Mouse (Mus musculus): Measurements from ENCODE around the gene Trio. TPM values are rescaled to one million over a fixed set of nuclear protein-coding genes. Genes with fewer than 3 reads are reported as not detected.
"Not testable (repeated sequence)": the region's sequence is repeated elsewhere in the genome, so short reads cannot be mapped to it uniquely, and the experiment has no call there.

Trio gene
- polyA plus RNA-seq, 1 experiment from 2014 or later = 48.5 TPM

DNA sequence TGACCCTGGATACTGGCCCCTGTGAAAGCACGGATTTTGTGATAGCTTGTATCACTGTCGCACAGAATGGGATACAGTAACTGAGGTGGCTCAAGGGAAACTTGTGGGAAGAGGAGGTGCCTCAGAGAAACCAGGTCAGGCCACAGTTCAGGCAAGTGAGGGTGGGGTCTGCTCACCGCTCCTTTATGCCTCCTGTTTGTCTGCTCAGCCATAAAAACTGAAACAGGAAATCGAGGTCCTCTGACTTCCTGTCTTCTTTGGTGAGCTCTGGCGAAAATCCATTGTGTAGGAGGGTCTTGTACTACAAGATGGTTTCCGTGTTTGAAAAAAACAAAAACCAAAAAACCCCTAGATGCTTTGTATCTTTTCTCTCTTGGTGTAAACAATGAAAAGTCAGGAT lies 301.4 kb downstream of the Trio start:
- 86% methylated on average over 6 of the region's 6 CpGs for WGBS

DNA sequence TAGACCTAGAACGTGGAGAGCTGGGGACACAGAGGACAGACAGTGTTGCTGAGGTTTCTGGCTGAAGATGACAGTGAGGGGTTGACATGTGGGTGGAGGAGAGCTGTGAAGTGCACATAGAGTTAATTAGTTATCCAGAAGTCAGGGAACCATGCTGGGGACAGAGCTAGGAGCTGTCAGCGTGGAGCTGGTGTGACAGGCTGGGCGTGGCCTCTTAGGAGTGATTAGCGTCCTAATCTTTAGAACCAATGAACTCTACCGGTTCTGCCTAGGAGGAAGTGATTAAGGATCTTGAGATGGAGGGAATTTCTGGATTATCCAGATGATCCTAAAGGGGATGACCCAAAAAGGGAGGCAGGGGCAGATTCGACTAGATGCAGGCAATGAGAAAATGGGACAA lies 301.9 kb downstream of the Trio start:
- Histone ChIP-seq H3K4me3 (no peak overlapping the region), H3K9ac (no peak overlapping the region), H3K4me2 (replicated peaks) (no peak overlapping the region), H3K36me3 (no peaks in the 10 kb centered on the region), H3K4me1 (0 out of 2 replicates have a peak, but pooled peaks cover 3% of the 10 kb centered on the region), H3K27me3 (no peaks in the 10 kb centered on the region; the same call in 1 of the 2 replicates), H3K27ac (no peak overlapping the region), H3K9me3 (replicated peaks) (no peaks in the 10 kb centered on the region; the same call in 1 of the 2 replicates)
- no peak for ATAC-seq (ENCODE audit: low FRiP score)
- 61% methylated on average over 6 of the region's 6 CpGs for WGBS

More for the DNA sequence above, 301.4 kb downstream of the Trio start:
- no peak for ATAC-seq (ENCODE audit: low FRiP score)
- Histone ChIP-seq H3K4me1 (0 out of 2 replicates have a peak, but pooled peaks cover 3% of the 10 kb centered on the region), H3K36me3 (no peaks in the 10 kb centered on the region), H3K27me3 (no peaks in the 10 kb centered on the region; the same call in 1 of the 2 replicates), H3K9ac (no peak overlapping the region), H3K27ac (no peak overlapping the region), H3K4me2 (replicated peaks) (no peak overlapping the region), H3K4me3 (no peak overlapping the region), H3K9me3 (replicated peaks) (no peaks in the 10 kb centered on the region; the same call in 1 of the 2 replicates)

- H3K9ac ChIP-seq; H3K4me3 ChIP-seq; H3K9me3 ChIP-seq (replicated peaks); ATAC-seq (ENCODE audit: low FRiP score); H3K4me2 ChIP-seq (replicated peaks); H3K27me3 ChIP-seq; H3K36me3 ChIP-seq; H3K27ac ChIP-seq; H3K4me1 ChIP-seq: not testable (repeated sequence)
- WGBS = 92% methylated on average over 8 of the region's 8 CpGs
Measured at GRCm38 (mm10) chr15:27720297-27720696, 305.4 kb downstream of the Trio start.

GRCm38 (mm10) chr15:27718668-27719067 lies 307.0 kb downstream of the Trio start:
- Histone ChIP-seq H3K36me3 (no peaks in the 10 kb centered on the region), H3K4me3 (no peak overlapping the region), H3K4me2 (replicated peaks) (no peak overlapping the region), H3K27ac (no peak overlapping the region), H3K9ac (no peak overlapping the region), H3K9me3 (replicated peaks) (no peaks in the 10 kb centered on the region; the same call in 1 of the 2 replicates), H3K4me1 (0 out of 2 replicates have a peak, but pooled peaks cover 5% of the 10 kb centered on the region), H3K27me3 (no peaks in the 10 kb centered on the region)
- 79% methylated on average over 7 of the region's 7 CpGs for WGBS
- no peak for ATAC-seq (ENCODE audit: low FRiP score)

GRCm38 (mm10) chr15:27715331-27715730 lies 310.3 kb downstream of the Trio start:
- Histone ChIP-seq H3K27me3 (no peaks in the 10 kb centered on the region), H3K9me3 (replicated peaks) (no peaks in the 10 kb centered on the region), H3K27ac (no peak overlapping the region), H3K4me3 (no peak overlapping the region), H3K36me3 (no peaks in the 10 kb centered on the region), H3K4me2 (replicated peaks) (no peak overlapping the region), H3K9ac (no peak overlapping the region), H3K4me1 (0 out of 2 replicates have a peak, but pooled peaks cover 5% of the 10 kb centered on the region)
- ATAC-seq (ENCODE audit: low FRiP score) = no peak
- WGBS = 30% methylated on average over 3 of the region's 3 CpGs

GRCm38 (mm10) chr15:27710698-27711097 lies 314.9 kb downstream of the Trio start:
- H3K9ac ChIP-seq = no peak overlapping the region
- no peaks in the 10 kb centered on the region for H3K4me1 ChIP-seq
- no peaks in the 10 kb centered on the region for H3K36me3 ChIP-seq
- 86% methylated on average over 9 of the region's 9 CpGs for WGBS
- no peak overlapping the region for H3K4me2 ChIP-seq (replicated peaks)
- no peak overlapping the region for H3K4me3 ChIP-seq
- ATAC-seq (ENCODE audit: low FRiP score) = no peak
- H3K27ac ChIP-seq = no peak overlapping the region
- no peaks in the 10 kb centered on the region for H3K9me3 ChIP-seq (replicated peaks)
- no peaks in the 10 kb centered on the region for H3K27me3 ChIP-seq

DNA sequence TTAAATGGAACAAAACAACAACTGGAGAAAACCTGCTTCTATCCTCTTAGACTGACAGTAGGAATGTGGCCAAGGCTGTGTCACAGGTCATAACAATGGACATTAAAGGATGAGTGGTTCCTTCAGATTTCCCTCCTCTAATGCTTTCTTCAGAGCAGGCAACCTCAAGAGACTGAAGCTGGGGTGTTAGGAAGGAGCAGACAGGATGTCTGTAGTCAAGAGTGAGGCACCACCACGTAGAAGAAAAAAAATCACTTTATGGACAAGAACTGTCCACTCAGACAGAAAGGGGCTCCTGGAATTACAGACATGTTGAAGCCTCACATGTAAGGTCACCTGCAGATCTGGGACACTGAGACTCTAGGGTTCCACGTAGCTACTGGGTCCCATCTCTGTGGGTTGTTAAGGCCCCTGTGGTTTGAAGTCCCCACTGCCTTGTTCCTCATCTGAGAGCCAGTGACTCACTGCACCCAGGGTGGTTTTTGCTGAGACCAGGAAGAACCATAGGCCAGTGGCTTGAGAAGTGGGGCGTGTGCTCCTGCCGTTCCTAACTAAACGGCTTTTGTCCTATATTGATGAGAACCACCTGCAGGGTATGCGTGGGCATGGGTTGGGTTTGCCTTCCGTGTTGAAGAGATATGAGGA lies 316.6 kb downstream of the Trio start:
- WGBS = 90% methylated on average over 7 of the region's 7 CpGs

GRCm38 (mm10) chr15:27708499-27708898 lies 317.1 kb downstream of the Trio start:
- H3K4me1 ChIP-seq = no peaks in the 10 kb centered on the region
- H3K27ac ChIP-seq = no peak overlapping the region
- no peak for ATAC-seq (ENCODE audit: low FRiP score)
- H3K4me3 ChIP-seq = no peak overlapping the region
- H3K4me2 ChIP-seq (replicated peaks) = no peak overlapping the region
- H3K27me3 ChIP-seq = no peaks in the 10 kb centered on the region
- no peak overlapping the region for H3K9ac ChIP-seq
- no peaks in the 10 kb centered on the region for H3K36me3 ChIP-seq
- no peaks in the 10 kb centered on the region for H3K9me3 ChIP-seq (replicated peaks)
- WGBS = 85% methylated on average over 3 of the region's 3 CpGs

More for the DNA sequence above, 316.6 kb downstream of the Trio start:
- Histone ChIP-seq H3K9ac (no peak overlapping the region), H3K4me1 (no peaks in the 10 kb centered on the region), H3K27me3 (no peaks in the 10 kb centered on the region), H3K4me2 (replicated peaks) (no peak overlapping the region), H3K4me3 (no peak overlapping the region), H3K36me3 (no peaks in the 10 kb centered on the region), H3K9me3 (replicated peaks) (no peaks in the 10 kb centered on the region), H3K27ac (no peak overlapping the region)
- ATAC-seq (ENCODE audit: low FRiP score) = no peak

DNA sequence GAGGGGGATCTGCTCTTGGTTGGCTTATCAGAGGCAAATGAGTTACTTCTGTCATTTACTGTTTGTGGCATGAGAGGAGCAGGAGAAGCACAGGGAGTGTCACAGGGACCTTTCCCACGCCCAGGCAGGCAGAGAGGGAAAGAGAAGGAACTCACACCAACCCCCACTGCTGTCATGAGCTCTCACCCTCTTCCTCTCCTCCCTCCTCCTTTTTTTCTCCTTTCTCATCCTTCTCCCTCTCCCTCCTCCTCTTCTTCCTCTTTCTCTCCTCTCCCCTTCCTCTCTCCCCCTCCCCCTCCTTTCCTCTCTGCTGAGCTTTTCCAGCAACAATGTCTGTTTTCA lies 322.7 kb downstream of the Trio start:
- WGBS = no CpG with 5 or more reads among the region's 1 CpGs
- H3K4me1 ChIP-seq = peaks cover 14% of the 10 kb centered on the region
- no peak overlapping the region for H3K4me2 ChIP-seq (replicated peaks)
- no peaks in the 10 kb centered on the region for H3K36me3 ChIP-seq
- 0 out of 2 replicates have a peak overlapping the region, but pooled peaks have one; percentile 27 for H3K9ac ChIP-seq
- H3K27me3 ChIP-seq = no peaks in the 10 kb centered on the region
- no peak for ATAC-seq (ENCODE audit: low FRiP score)
- no peaks in the 10 kb centered on the region for H3K9me3 ChIP-seq (replicated peaks)
- no peak overlapping the region for H3K27ac ChIP-seq
- no peak overlapping the region for H3K4me3 ChIP-seq

DNA sequence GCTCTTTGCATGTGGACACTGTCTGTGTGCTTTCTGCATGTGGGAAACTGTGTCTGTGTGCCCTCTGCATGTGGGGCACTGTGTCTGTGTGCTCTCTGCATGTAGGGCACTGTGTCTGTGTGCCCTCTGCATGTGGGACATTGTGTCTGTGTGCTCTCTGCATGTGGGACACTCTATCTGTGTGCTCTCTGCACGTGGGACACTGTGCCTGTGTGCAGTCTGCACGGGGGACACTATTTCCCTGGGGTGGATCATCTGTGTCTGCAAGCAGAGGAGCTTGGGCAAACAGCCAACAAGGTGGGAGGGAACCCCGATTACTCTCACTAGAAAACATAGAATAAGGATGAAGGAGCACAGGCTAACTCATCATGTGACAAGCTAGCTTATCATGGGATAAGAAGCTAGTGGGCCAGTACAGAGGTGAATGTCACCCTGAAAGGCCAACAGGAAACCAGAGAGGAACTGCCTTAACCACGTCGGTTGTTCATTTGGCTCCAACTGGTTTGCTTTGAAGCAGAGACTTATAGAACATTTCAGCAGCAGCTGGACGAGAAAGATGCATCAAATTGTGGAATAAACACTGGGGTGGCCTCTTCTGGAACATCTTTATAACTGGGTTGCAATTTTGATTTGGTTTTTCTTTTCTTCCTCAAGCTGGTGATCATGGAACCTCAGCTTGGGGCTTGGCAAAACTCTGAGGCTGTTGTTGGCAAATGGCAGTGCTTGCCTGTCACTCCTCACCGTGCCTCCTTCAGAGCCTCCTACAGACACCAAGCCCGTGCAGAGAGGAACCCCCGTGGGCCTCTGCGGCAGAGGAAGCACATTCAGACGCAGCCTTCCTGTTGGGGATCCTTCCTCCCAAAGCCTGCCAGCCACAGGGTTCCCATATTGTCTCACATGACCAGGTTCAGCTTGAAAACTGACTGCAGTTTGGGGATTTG lies 323.3 kb downstream of the Trio start:
- Histone ChIP-seq H3K4me1 (peaks cover 14% of the 10 kb centered on the region), H3K9ac (no peak overlapping the region), H3K4me3 (no peak overlapping the region), H3K27ac (no peak overlapping the region), H3K36me3 (no peaks in the 10 kb centered on the region), H3K9me3 (replicated peaks) (no peaks in the 10 kb centered on the region), H3K27me3 (no peaks in the 10 kb centered on the region), H3K4me2 (replicated peaks) (no peak overlapping the region)
- no peak for ATAC-seq (ENCODE audit: low FRiP score)
- 42% methylated on average over 11 of the region's 11 CpGs for WGBS

- no peaks in the 10 kb centered on the region for H3K36me3 ChIP-seq
- no peak overlapping the region for H3K4me3 ChIP-seq
- no peak for ATAC-seq (ENCODE audit: low FRiP score)
- no peaks in the 10 kb centered on the region for H3K9me3 ChIP-seq (replicated peaks)
- 93% methylated on average over 5 of the region's 5 CpGs for WGBS
- H3K27ac ChIP-seq = no peak overlapping the region
- no peak overlapping the region for H3K4me2 ChIP-seq (replicated peaks)
- no peaks in the 10 kb centered on the region for H3K27me3 ChIP-seq
- H3K9ac ChIP-seq = no peak overlapping the region
- peaks cover 6% of the 10 kb centered on the region for H3K4me1 ChIP-seq
Measured at GRCm38 (mm10) chr15:27697632-27698031, 328.0 kb downstream of the Trio start.

DNA sequence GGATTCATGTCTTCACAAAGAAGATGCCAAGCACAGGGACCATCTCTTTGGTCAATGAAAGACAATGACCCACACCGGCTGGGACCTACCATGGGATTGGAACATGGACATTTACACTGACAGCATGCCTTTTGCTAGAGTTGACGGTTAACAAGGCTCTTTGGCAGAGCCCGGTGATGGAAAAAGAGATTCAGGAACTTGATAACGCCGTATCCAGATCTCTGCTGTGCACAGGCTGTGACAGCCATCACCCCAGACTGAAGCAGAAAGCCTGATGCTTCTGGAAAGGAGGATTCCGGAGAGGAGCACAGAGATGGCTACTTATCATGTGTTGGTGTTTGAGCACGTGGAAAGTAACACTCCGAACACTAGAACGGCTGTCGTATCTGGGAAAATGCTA lies 332.4 kb downstream of the Trio start:
- no peaks in the 10 kb centered on the region for H3K9me3 ChIP-seq (replicated peaks)
- no peaks in the 10 kb centered on the region for H3K36me3 ChIP-seq
- H3K9ac ChIP-seq = no peak overlapping the region
- no peaks in the 10 kb centered on the region for H3K4me1 ChIP-seq
- 91% methylated on average over 10 of the region's 10 CpGs for WGBS
- no peak overlapping the region for H3K27ac ChIP-seq
- ATAC-seq (ENCODE audit: low FRiP score) = no peak
- H3K4me2 ChIP-seq (replicated peaks) = no peak overlapping the region
- H3K4me3 ChIP-seq = no peak overlapping the region
- H3K27me3 ChIP-seq = no peaks in the 10 kb centered on the region
